Mouse (Mus musculus) MEL (cell line): ENCODE measurements around the gene Rnf130.

Experiments used
- CTCF ChIP-seq, 3 experiments: IDR thresholded peaks in 2 of 3; conservative IDR thresholded peaks in 1 of 3; 2 replicates each; pipeline ENCODE4 v1.5.1; 2011 to 2012; ENCODE audit warnings: low read length in 3 of 3, low read depth in 2 of 3, mild to moderate bottlenecking in 2 of 3, improper control_type of control experiment in 1 of 3, inconsistent platforms in 1 of 3, mixed read lengths in 1 of 3, moderate library complexity in 1 of 3; ENCODE audit not compliant: control insufficient read depth in 1 of 3, insufficient read depth in 1 of 3, poor library complexity in 1 of 3, severe bottlenecking in 1 of 3
- E2F4 ChIP-seq: IDR thresholded peaks from 2 replicates; pipeline ENCODE4 v1.6.1; 2011; ENCODE audit warnings: low read depth, low read length, improper control_type of control experiment, borderline replicate concordance
- EP300 ChIP-seq, 2 experiments: IDR thresholded peaks; 2 replicates each; pipeline ENCODE4 v1.6.1; 2011; ENCODE audit warnings: improper control_type of control experiment in 2 of 2, low read length in 2 of 2, low read depth in 1 of 2, mild to moderate bottlenecking in 1 of 2
- GABPA ChIP-seq: IDR thresholded peaks from 2 replicates; pipeline ENCODE4 v1.6.1; 2012; ENCODE audit warnings: low read depth, mild to moderate bottlenecking, inconsistent platforms, low read length, improper control_type of control experiment, moderate library complexity
- POLR2A ChIP-seq, 2 experiments: IDR thresholded peaks; 2 replicates each; pipeline ENCODE4 v1.6.1; 2011 to 2012; ENCODE audit warnings: low read length in 2 of 2, mild to moderate bottlenecking in 2 of 2, control low read depth in 1 of 2, improper control_type of control experiment in 1 of 2, low read depth in 1 of 2, moderate library complexity in 1 of 2; ENCODE audit not compliant: control insufficient read depth in 1 of 2, insufficient read depth in 1 of 2, poor library complexity in 1 of 2
- SMC3 ChIP-seq: IDR thresholded peaks from 2 replicates; pipeline ENCODE4 v1.6.1; 2011; ENCODE audit warnings: low read depth, low read length, improper control_type of control experiment
- TAL1 ChIP-seq: IDR thresholded peaks from 2 replicates; pipeline ENCODE4 v1.6.1; 2012; ENCODE audit warnings: mild to moderate bottlenecking, inconsistent platforms, low read length, moderate library complexity, mixed read lengths
- TBP ChIP-seq: IDR thresholded peaks from 2 replicates; pipeline ENCODE4 v1.8.0; 2011; ENCODE audit warnings: low read depth, low read length, improper control_type of control experiment
- TCF12 ChIP-seq: IDR thresholded peaks from 2 replicates; pipeline ENCODE4 v1.6.1; 2014; ENCODE audit warnings: low read depth, mild to moderate bottlenecking, inconsistent platforms, low read length, improper control_type of control experiment, moderate library complexity
- UBTF ChIP-seq: IDR thresholded peaks from 2 replicates; pipeline ENCODE4 v1.6.1; 2012; ENCODE audit warnings: low read depth, mild to moderate bottlenecking, inconsistent platforms, low read length, improper control_type of control experiment, moderate library complexity, borderline replicate concordance; ENCODE audit not compliant: insufficient read depth
- ZMIZ1 ChIP-seq: IDR thresholded peaks from 2 replicates; pipeline ENCODE4 v1.6.1; 2012; ENCODE audit warnings: low read depth, mild to moderate bottlenecking, inconsistent platforms, low read length, improper control_type of control experiment, moderate library complexity

DNA sequence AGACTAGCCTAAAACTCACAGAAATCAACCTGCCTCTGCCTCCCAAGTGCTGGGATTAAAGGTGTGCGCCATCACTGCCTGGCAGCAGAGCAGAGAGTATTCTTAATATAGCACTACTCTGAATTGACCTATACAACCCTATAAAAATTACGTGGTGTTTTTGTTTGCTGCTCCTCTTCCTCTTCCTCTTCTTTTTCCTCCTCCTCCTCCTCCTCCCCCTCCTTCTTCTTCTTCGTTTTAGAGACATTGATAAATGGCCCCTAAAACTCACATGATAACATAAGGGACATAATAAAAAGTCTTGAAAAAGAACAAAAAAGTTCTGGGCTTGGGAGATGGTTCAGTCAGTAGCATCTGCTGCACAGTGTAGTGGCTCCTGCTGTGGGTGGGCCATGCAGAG is 16.0 kb downstream of the Rnf130 start:
- no peak for TF ChIP-seq CTCF (IDR thresholded peaks at IDR 0.05 in 2 of 3, conservative IDR thresholded peaks at IDR 0.05 in 1 of 3; ENCODE audit: control insufficient read depth in 1 of 3, insufficient read depth in 1 of 3, low read depth in 2 of 3, low read length in 3 of 3, poor library complexity in 1 of 3, severe bottlenecking in 1 of 3)
- TF ChIP-seq SMC3: no peak
- no peak for TF ChIP-seq TAL1
- no peak for TF ChIP-seq POLR2A (IDR thresholded peaks at IDR 0.05; ENCODE audit: control insufficient read depth in 1 of 2, insufficient read depth in 1 of 2, low read depth in 1 of 2, low read length in 2 of 2, poor library complexity in 1 of 2)
- no peak for TF ChIP-seq E2F4
- peak in 1 of 2 experiments; percentile 33; a peak in 3 of 4 replicates for TF ChIP-seq EP300 (IDR thresholded peaks at IDR 0.05; ENCODE audit: low read depth in 1 of 2, low read length in 2 of 2)
- TF ChIP-seq TCF12: 0 out of 2 replicates have a peak, but pooled peaks have one; percentile 12
- no peak for TF ChIP-seq UBTF
- TF ChIP-seq GABPA: no peak
- no peak for TF ChIP-seq ZMIZ1
- TF ChIP-seq TBP: no peak
